Mouse (Mus musculus) mature B cell (primary cell): ENCODE results near the gene Defb11.
"Not testable (repeated sequence)": the region's sequence is repeated elsewhere in the genome, so short reads cannot be mapped to it uniquely, and the experiment has no call there.

Experiments
- in situ Hi-C: fragments of 300-500 bp; cut with MboI; formaldehyde crosslinking; loops from 2 replicates; pipeline ENCODE4 v1.14.3; 2019

The Defb11 gene

DNA sequence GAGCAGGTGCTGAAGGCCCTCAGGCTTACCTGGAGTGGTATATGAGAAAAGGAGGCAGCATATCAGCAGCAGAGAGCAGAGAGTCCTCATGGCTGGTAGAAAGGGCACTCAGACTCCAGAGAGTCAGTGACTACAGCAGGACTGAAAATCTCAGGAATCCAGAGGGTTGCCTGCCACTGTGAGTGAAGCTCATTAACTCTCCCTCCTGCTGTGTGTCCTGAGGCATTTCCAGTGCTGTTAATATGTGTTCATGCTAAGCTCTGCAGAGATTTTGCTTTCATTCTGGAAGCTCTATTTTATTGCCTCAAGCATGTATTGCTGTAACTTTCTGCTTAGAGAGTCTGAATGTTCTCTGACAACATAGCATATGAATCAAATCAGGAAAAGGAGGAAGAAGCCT, at the start of gene Defb11:
Defb11 (minus strand) TSS at position 123 of the 400 bp plus-strand sequence.
- in situ Hi-C loops: not testable (repeated sequence)

DNA sequence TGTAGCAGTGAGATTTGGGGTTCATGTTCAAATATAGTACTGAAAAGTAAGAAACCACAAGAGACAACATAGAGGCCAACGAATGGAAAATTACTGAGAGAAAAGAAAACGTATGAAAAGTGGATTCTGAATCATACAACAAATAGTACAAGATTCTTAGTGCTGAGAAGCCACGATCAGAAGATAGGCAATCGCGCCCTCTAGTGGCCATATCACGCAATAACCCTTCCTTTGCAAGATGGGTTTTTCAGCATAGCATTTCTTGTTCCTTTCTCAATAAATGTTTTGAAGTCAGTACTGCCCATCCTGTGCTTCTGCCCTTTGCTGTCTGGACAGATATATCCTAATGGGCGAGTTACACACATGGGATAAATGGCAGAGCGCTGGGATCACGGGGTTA, 49.1 kb upstream of the Defb11 start:
- in situ Hi-C loops: no loop called here

DNA sequence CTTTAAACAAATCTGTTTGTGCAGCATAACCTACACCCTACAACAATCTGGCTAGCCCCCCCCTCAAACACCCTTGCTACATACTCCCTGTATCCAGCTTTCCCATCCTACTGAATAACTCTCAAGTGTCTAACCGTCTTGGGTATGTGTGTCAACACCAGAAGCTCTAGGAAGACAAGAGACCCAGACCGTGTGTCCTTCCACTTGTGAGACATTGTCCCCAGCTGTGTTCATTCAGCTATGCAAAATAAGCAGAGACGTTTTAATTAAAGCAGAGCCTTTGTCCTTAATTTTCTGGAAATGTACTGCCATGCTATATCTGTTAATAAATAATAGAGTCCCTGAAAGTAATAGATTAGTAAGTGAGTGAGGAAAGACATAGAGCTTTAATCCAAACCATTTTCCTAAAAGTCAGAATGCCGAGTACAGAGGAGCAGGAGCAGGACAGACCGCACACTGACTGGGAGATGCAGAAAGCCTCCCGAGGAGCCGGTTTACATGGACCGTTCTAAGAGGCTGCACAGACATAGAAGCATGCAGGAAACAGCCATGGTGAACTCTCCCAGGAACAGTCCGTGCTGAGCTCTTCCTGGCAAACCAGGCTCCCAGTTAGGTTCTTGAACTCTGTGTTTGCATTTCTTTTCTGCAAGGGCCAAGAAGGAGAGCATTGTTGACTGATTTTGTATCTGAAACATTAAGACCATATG, 41.3 kb upstream of the Defb11 start:
- in situ Hi-C loops: no loop called here

DNA sequence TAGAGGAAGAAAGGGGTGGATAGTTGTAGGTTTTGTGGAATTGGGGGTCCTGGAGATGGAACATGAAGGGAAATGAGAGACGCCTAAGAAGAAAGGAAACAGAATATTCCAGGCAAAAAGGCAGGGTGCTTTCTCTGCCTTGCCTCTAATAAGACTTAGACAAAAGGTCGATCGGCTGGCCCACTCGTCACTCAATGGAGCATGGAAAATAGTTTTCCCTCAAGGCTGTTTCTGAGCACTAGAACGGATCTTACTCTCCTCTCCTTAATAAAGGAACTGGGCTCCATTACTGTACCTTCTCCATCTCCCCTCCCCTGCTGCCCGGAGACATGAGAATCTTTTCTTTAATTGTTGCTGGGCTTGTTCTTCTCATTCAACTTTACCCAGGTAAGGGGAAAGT, 40.2 kb upstream of the Defb11 start, which contains the start of gene Defb13:
Defb13 (plus strand) TSS at position 301 of the 400 bp plus-strand sequence.
- in situ Hi-C loops: no loop called here

DNA sequence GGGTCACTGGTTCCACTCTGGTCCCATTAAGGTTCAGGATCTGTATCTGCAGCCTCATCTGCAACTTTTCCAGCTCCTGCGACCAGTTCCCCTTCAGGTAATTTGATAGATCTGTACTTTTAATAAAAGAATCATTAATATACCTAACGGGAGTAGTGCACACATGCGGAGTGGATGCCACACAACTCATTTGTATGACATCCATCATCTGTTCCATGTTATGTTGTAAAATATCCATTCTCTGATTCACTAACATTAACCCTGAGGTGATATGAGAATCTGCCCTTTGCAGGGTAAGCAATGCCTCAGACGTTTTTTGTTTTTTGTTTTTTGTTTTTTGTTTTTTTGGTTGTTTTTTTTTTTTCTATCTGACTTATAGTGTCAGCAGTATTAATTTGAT, 31.8 kb upstream of the Defb11 start, which contains the start of gene Defb35:
Defb35 (plus strand) TSS at position 301 of the 400 bp plus-strand sequence.
- in situ Hi-C loops: not testable (repeated sequence)

DNA sequence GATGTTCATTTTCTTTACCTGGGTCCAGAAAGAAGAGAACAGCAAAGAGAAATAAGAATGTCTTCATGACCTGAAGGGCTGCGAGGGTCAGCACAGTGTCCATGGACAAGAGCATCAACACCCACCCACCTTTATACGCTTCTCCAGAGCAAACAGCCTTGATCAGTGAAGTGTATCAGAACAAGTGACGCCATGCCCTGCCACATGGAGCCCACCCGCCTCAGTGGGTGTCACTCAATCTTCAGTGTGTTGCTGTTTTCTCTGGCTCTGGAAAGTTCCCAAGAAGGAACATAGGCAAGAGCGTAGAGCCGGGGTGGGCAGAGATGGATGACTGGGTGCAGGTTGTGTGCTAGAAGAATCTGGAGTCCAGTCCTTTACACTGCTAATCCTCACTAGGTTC, 26.4 kb upstream of the Defb11 start, which contains the start of gene Defb15:
Defb15 (minus strand) TSS at position 101 of the 400 bp plus-strand sequence.
- in situ Hi-C loops: no loop called here

DNA sequence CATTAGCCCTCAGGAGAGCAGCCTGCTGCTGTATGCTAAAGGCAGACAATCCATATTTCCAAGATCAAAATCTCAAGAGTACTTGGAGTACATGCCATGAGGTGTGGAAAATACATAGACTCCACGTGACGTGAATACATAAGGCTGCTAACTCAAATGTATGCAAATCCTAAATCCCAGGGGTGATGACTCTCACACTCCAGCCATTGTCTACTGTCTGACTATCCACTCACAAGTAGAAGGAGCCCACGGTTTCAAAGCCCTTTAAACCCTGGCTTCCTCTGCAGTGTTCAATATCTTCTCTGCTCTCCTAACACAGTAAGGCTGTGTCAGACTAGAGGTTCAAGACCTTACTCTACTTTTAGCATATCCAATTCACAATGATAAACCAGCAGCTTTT, 24.5 kb upstream of the Defb11 start:
- in situ Hi-C loops: not testable (repeated sequence)

DNA sequence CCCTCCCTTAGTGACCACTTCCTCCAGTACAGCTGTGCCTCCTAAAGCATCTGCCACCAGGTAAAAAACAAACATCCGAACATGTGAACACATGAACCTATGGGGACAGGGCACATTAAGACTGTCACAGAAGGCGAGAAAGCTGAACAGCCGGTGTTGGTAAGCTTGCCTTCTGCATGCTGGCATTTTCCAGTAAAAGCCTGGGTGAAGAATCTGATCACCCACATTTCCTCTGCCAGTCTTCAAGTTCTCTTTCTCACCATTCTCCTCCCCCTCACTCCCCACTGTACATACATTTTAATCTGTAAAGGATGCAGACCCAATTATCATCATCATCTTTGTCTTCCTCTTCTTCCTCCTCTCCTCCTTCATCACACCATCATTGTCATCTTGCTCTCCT, 9.4 kb upstream of the Defb11 start:
- in situ Hi-C loops: no loop called here

DNA sequence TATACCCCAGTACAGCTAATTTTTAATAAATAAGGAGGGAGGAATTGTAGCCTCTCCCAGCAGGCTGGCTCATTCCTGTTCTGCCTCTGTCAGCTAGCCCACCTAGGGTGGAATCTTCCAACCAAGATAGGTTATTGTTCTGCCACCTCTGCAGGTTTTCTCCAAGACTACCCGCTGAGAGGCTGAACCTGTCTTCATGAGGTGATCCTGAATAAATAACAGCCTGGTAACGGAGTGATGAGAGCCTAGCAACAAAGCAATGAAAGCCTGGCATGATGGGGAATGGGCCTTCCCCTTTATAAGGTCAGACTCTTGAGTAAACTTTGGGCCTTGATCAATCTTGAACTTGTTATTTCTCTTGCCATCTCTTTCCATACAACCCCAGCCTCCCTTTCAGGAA, 6.3 kb upstream of the Defb11 start:
- in situ Hi-C loops: no loop called here

DNA sequence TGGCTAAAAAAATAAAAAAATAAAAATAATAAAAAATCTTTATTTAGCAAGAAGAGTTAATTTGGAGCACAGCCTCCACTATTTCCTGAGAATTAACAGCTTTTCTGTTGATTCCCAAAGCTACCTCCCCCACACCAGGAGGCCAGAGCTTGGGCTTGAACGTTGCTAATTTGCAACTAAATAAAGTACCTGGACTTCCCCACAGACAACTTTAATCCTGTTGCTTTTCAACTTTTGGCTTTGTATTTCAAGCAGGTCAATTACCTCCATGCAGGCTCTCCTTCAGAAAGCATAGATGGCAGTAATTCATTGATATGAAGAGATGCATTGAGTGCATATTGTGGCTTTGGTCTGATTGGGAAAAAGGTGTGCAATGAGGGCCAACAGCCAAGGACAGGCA, 5.7 kb upstream of the Defb11 start:
- in situ Hi-C loops: no loop called here

DNA sequence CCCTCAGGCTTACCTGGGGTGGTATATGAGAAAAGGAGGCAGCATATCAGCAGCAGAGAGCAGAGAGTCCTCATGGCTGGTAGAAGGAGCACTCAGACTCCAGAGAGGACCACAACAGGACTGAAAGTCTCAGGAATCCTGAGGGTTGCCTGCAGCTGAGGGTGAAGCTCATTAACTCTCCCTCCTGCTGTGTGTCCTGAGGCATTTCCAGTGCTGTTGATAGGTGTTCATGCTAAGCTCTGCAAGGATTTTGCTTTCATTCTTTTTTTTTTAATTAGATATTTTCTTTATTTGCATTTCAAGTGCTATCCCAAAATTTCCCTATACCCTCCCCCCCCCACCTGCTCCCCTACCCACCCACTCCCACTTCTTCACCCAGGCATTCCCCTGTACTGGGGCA, 20.9 kb downstream of the Defb11 start, which contains the start of gene Defb9:
Defb9 (minus strand) TSS at position 101 of the 400 bp plus-strand sequence.
- in situ Hi-C loops: not testable (repeated sequence)

DNA sequence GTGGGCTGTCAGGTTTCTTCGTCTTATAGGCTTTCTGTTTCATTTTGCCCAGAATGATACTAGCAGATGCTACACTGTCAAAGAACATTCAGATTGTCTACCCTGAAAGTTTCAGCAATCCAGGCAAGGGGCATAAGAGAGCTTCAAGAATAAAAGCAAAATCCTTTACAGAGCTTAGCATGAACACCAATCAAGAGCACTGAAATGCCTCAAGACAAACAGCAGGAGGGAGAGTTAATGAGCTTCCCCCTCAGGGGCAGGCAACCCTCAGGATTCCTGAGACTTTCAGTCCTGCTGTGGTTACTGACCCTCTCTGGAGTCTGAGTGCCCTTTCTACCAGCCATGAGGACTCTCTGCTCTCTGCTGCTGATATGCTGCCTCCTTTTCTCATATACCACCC, 47.6 kb downstream of the Defb11 start, which contains the start of gene Defb10:
Defb10 (plus strand) TSS at position 316 of the 400 bp plus-strand sequence.
- in situ Hi-C loops: not testable (repeated sequence)
